Comparison of ENCODE assay signal across 10 mouse cellular contexts in genomic region chr10:60237475-60238154, GRCm38 (mm10). TPM values are rescaled to one million over a fixed set of nuclear protein-coding genes. Genes with fewer than 3 reads are reported as not detected.
DNase-seq lines count a peak whose midpoint lies in the region; ATAC-seq and TF ChIP-seq lines count a peak whose summit lies in the region.
"Had no signal": no experiment of that assay in that cellular context is flagged by ENCODE, and none has a peak within 500 bp of the region (broad histone marks: within the 10 kb centered on the region; RNA-seq: fewer than 3 reads in every experiment).

No protein-coding gene starts in this region.

- no peaks in the 10 kb centered on the region for H3K9me3 ChIP-seq in intestine, postnatal 0 days (ENCODE audit: control insufficient read depth)
- H3K9me3 ChIP-seq in intestine, embryonic 15.5 days: no peaks in the 10 kb centered on the region
- peaks cover under 1% of the 10 kb centered on the region for H3K9me3 ChIP-seq in E14TG2a.4 (ENCODE audit: low read length)
- H3K9me3 ChIP-seq in embryonic facial prominence, embryonic 14.5 days (ENCODE audit: control insufficient read depth, low read length): no peaks in the 10 kb centered on the region
- H3K9me3 ChIP-seq: lung, embryonic 15.5 days had no signal

- TF ChIP-seq CTCF in intestine, postnatal 0 days (IDR thresholded peaks at IDR 0.05; ENCODE audit: low read depth): peak; percentile 85
- peak; percentile 87 for TF ChIP-seq CTCF in E14TG2a.4 (conservative IDR thresholded peaks at IDR 0.05; ENCODE audit: low read length)

- H3K36me3 ChIP-seq in intestine, postnatal 0 days (ENCODE audit: control insufficient read depth, insufficient read depth): no peaks in the 10 kb centered on the region
- H3K36me3 ChIP-seq in intestine, embryonic 15.5 days: no peaks in the 10 kb centered on the region
- peaks cover 14% of the 10 kb centered on the region for H3K36me3 ChIP-seq in E14TG2a.4 (ENCODE audit: insufficient read depth, low read length)
- no peaks in the 10 kb centered on the region for H3K36me3 ChIP-seq in embryonic facial prominence, embryonic 14.5 days (ENCODE audit: control insufficient read depth, insufficient read depth, low read length)
- H3K36me3 ChIP-seq: lung, embryonic 15.5 days had no signal

- H3K4me2 ChIP-seq in intestine, postnatal 0 days (replicated peaks; ENCODE audit: low read depth): no peak overlapping the region
- H3K4me2 ChIP-seq in intestine, embryonic 15.5 days (replicated peaks): no peak overlapping the region
- no peak overlapping the region for H3K4me2 ChIP-seq in embryonic facial prominence, embryonic 14.5 days (ENCODE audit: low read depth, low read length)
- H3K4me2 ChIP-seq: lung, embryonic 15.5 days had no signal

- no peak overlapping the region for H3K27ac ChIP-seq in intestine, postnatal 0 days (ENCODE audit: low read depth, low read length)
- no peak overlapping the region for H3K27ac ChIP-seq in intestine, embryonic 15.5 days
- no peak overlapping the region for H3K27ac ChIP-seq in embryonic facial prominence, embryonic 14.5 days (replicated peaks; ENCODE audit: low read depth, low read length)
- H3K27ac ChIP-seq: lung, embryonic 15.5 days had no signal

- no peak for ATAC-seq in intestine, postnatal 0 days
- ATAC-seq in intestine, embryonic 15.5 days: no peak
- ATAC-seq in embryonic facial prominence, embryonic 14.5 days (ENCODE audit: low read depth): no peak
- ATAC-seq in inflammation-experienced regulatory T-cells, adult 6 months: no peak

- H3K4me1 ChIP-seq in intestine, postnatal 0 days (replicated peaks; ENCODE audit: control insufficient read depth, insufficient read depth, low read length): no peaks in the 10 kb centered on the region
- H3K4me1 ChIP-seq in intestine, embryonic 15.5 days (replicated peaks): no peaks in the 10 kb centered on the region
- H3K4me1 ChIP-seq in E14TG2a.4 (replicated peaks; ENCODE audit: low read depth, low read length): peaks cover 35% of the 10 kb centered on the region
- H3K4me1 ChIP-seq in embryonic facial prominence, embryonic 14.5 days (ENCODE audit: control insufficient read depth, insufficient read depth, low read length): no peaks in the 10 kb centered on the region
- H3K4me1 ChIP-seq: lung, embryonic 15.5 days had no signal

- H3K9ac ChIP-seq in intestine, postnatal 0 days (ENCODE audit: low read depth, low read length): no peak overlapping the region
- no peak overlapping the region for H3K9ac ChIP-seq in intestine, embryonic 15.5 days
- no peak overlapping the region for H3K9ac ChIP-seq in embryonic facial prominence, embryonic 14.5 days (ENCODE audit: low read depth, low read length)
- H3K9ac ChIP-seq: lung, embryonic 15.5 days had no signal

- DNase-seq in adrenal gland, postnatal 25 days: peak; percentile 69
- peak; percentile 38 for DNase-seq in embryonic facial prominence, embryonic 14.5 days (ENCODE audit: low spot score)
- DNase-seq in layer of hippocampus, postnatal 10 days (ENCODE audit: low spot score in 2 of 2): peak; percentile 76 to 80
- DNase-seq in retina, embryonic 14.5 days (ENCODE audit: low spot score): peak; percentile 76

- H3K4me3 ChIP-seq in intestine, postnatal 0 days (ENCODE audit: low read depth, low read length): no peak overlapping the region
- H3K4me3 ChIP-seq in intestine, embryonic 15.5 days (replicated peaks): no peak overlapping the region
- H3K4me3 ChIP-seq in E14TG2a.4 (replicated peaks; ENCODE audit: low read length): no peak overlapping the region
- H3K4me3 ChIP-seq in embryonic facial prominence, embryonic 14.5 days (ENCODE audit: low read depth, low read length): no peak overlapping the region
- H3K4me3 ChIP-seq: erythroblast, embryonic 14.5 days; lung, embryonic 15.5 days had no signal

- 67% methylated on average over 10 of the region's 10 CpGs for WGBS in intestine, postnatal 0 days
- WGBS in intestine, embryonic 15.5 days: 69% methylated on average over 10 of the region's 10 CpGs
- 65% methylated on average over 10 of the region's 10 CpGs for WGBS in embryonic facial prominence, embryonic 14.5 days

- H3K27me3 ChIP-seq in intestine, postnatal 0 days (replicated peaks; ENCODE audit: control insufficient read depth, insufficient read depth, low read length): no peaks in the 10 kb centered on the region
- H3K27me3 ChIP-seq in intestine, embryonic 15.5 days (replicated peaks): no peaks in the 10 kb centered on the region
- H3K27me3 ChIP-seq in E14TG2a.4 (ENCODE audit: insufficient read depth, low read length): no peaks in the 10 kb centered on the region
- no peaks in the 10 kb centered on the region for H3K27me3 ChIP-seq in embryonic facial prominence, embryonic 14.5 days (replicated peaks; ENCODE audit: control insufficient read depth, insufficient read depth, low read length)
- H3K27me3 ChIP-seq: lung, embryonic 15.5 days had no signal

RNA-seq across cellular contexts. Expression of gene Chst3, which starts 18.6 kb away (rescaled TPM):
- 0.27 and 0.29 TPM in 2 replicates for polyA plus RNA-seq in intestine, postnatal 0 days (2015; fragmentation: Nextera tagmentation; extraction: Ambion mirVana)
- polyA plus RNA-seq in intestine, embryonic 15.5 days (2015; fragmentation: Nextera tagmentation; extraction: Ambion mirVana): 1.9 TPM in 2 replicates
- total RNA-seq in adrenal gland, postnatal 25 days (2021): 0.85 and 1.7 TPM in 2 replicates
- polyA plus RNA-seq in embryonic facial prominence, embryonic 14.5 days (2014; fragmentation: Nextera tagmentation; extraction: Ambion mirVana): 1.3 TPM in 2 replicates
- 1 to 10 TPM; 2.5 to 3.3 TPM for total RNA-seq in layer of hippocampus, postnatal 10 days (2021)
- under 1 TPM in 2 of 3 experiments, not detected in 1; 0.36 to 0.40 TPM for polyA plus RNA-seq in inflammation-experienced regulatory T-cells, adult 6 months (2017; shearing (Covaris generic))
- polyA plus RNA-seq: erythroblast, embryonic 14.5 days had no signal

RNA-seq across cellular contexts. Expression of gene Psap, which starts 39.8 kb away (rescaled TPM):
- polyA plus RNA-seq in intestine, postnatal 0 days (2015; fragmentation: Nextera tagmentation; extraction: Ambion mirVana): 135 and 137 TPM in 2 replicates
- 144 and 147 TPM in 2 replicates for polyA plus RNA-seq in intestine, embryonic 15.5 days (2015; fragmentation: Nextera tagmentation; extraction: Ambion mirVana)
- 910 and 984 TPM in 2 replicates for total RNA-seq in adrenal gland, postnatal 25 days (2021)
- polyA plus RNA-seq in embryonic facial prominence, embryonic 14.5 days (2014; fragmentation: Nextera tagmentation; extraction: Ambion mirVana): 124 and 134 TPM in 2 replicates
- total RNA-seq in layer of hippocampus, postnatal 10 days (2021): 1,000 to 10,000 TPM; 1,223 to 1,254 TPM
- polyA plus RNA-seq in inflammation-experienced regulatory T-cells, adult 6 months (2017; shearing (Covaris generic)): 100 to 1,000 TPM in 2 of 3 experiments, 10 to 100 TPM in 1; 79.4 to 218 (median 211) TPM
